Mouse (Mus musculus): Measurements from ENCODE around the gene Gm266. TPM values are rescaled to one million over a fixed set of nuclear protein-coding genes. Genes with fewer than 3 reads are reported as not detected.

Gm266 gene
- total RNA-seq, 4 experiments from 2014 or later = 0.22 to 0.35 TPM; not detected in 2

GRCm38 (mm10) chr12:111454543-111455280, 30.9 kb downstream of the Gm266 start:
- DNase-seq (ENCODE audit: low spot score) = no peak

GRCm38 (mm10) chr12:111454021-111454420, 31.6 kb downstream of the Gm266 start:
- DNase-seq (ENCODE audit: low spot score) = no peak

DNA sequence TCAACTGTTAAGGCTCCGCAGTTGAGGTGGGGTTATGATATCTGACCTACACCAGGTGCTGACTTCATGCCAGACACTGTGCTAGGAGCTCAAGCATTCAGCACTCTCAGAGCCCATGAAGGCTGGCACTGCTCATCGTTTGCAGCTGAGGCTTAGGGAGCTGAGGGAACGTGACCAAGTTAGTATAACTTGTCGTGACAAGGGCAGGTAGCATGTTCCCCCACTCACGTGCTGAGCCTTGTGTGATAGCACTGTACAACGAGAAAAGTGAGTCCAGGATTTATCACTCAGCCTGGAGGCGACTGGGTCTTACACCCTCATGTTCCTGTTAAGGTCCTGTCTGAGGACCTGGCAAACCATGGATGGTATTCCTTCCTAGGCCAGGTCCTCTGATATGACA, 34.1 kb downstream of the Gm266 start:
- DNase-seq (ENCODE audit: low spot score) = no peak

DNA sequence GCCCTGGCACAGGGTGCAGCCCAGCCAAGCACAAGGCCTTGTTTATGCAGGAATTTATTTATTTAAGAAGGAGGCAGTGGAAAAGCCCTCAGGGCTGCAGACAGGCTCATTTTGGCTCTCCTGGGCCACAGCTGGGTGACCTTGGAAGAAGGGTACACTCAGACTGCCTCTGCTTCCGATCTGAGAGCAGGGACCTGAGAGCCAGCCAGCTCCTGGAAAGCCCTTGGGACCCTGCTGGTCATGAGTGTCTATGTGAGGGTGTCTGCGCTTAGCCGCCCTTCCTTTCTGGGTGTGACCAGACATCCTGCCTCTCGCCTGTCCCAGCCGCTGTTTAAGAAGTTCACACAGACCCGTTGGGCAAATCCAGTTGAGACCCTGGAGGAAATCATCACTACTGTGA, 35.3 kb downstream of the Gm266 start:
- peak; percentile 80 for DNase-seq (ENCODE audit: low spot score)

DNA sequence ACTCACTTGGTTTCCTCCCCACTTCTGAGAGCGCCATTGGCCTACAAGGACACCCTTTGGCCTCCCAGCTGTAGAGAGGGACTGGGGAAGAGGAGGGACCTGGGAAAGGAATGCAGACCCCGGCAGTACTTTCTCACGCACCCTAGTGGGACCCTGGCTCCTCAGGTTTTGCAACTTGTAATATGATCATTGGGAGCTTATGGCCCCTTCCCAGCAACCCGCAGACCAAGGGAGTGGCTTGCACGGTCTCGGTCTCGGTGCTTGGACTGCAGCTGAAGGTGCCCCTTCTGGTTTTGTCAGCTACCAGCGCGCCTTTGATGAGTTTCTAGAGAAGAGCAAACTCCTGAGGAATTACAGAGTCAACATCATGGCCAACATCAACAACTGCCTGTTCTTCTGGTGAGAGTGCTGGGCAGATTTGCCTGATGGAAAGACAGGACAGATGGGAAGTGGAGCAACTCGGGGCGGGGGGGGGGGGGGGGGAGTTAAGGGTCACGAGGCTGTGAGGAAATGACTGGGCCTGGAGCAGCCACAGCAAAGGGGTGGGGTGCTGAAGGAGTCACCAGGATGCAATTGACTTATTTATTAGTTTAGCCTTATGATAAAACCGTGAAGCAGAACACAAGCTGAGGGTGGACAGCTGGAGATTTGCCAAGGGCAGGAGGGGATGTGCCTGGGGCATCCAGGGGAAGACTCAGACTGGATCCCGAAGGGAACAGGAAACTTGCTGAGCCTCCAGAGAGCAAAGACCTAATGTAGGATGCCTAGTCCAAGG, 36.5 kb downstream of the Gm266 start:
- no peak for DNase-seq (ENCODE audit: low spot score)

DNA sequence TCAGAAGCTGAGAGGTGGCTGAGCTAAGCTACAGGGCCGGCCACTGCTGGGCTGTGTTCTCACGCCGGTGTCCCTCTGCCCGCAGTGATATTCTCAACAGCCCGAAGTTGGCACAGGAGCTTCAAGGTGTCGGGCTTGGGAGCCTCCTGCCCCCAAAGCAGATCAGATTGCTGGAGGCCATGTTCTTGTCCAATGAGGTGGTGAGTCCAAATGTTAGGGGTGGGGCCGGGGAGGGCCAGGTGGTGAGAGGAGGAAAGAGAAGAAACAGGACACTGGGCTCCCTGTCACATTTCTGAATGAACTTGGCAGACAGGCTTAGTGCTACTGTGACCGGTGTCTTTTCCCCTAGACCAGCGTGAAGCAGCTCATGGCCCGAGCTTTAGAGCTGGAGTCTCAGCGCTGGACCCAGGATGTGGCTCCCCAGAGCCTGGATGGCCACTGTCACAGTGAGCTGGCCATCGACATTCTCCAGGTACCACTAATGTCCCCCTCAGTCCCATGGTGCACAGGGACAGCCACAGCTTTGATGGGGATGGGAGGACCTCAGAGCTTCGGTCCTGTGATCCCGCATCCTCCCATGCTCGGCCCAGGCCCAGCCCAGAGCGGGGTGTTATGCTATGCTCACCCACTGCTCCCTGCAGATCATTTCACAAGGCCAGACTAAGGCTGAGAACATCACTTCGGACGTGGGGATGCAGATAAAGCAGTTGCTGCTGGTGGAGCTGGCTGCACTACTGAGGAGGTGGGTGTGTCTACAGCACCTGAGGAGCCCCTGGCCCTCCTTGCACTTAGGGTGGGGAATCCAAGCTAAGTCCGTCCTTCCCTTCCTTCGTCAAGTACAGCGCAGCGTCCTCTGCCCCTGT, 37.5 kb downstream of the Gm266 start:
- no peak for DNase-seq (ENCODE audit: low spot score)

DNA sequence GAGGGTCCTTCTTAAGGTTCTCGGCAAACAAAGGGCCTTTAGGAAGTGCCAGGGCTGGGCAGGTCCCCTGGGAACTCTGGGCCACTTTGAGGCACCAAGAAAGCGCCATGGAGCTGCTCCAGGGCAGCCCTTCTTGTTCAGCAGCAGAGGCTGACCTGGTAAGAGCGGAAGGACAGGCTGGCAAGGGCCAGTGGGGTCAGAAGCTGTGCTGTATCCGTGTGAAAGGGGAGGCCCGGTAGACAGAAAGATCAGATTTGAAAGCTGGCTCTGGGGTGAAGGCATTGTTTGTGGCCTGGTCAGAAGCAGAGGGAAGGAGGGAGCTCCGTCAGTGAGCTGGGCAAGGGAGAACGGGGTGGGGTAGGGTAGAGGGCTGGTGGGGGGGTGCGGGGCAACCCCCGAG, 38.3 kb downstream of the Gm266 start:
- no peak for DNase-seq (ENCODE audit: low spot score)

DNA sequence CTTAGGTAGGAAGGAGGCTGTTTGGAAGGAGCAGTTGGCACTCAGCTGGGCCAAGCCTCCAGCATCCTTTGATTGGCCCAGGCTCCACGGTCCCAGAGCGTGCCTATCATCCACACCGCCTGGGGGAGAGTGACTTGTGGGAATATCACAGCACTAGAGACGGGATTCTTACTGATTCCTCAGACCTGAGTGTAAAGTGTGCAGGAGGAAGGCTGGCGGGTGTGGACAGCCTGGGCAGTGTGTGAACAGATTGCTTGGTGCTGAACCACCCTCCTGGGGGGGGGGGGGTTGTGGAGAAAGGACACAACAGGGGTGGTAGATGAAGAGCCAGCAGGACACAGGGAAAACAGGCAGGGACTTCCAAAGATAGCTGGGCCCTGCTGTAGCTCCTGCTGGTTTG, 38.9 kb downstream of the Gm266 start:
- DNase-seq (ENCODE audit: low spot score) = no peak

- no peak for DNase-seq (ENCODE audit: low spot score)
These were observed 39.6 kb downstream of the Gm266 start for GRCm38 (mm10) chr12:111445890-111446613.

- no peak for DNase-seq (ENCODE audit: low spot score)
These were observed 40.3 kb downstream of the Gm266 start for GRCm38 (mm10) chr12:111445161-111445889.

GRCm38 (mm10) chr12:111443921-111444831, 41.4 kb downstream of the Gm266 start:
- no peak for DNase-seq (ENCODE audit: low spot score)

DNA sequence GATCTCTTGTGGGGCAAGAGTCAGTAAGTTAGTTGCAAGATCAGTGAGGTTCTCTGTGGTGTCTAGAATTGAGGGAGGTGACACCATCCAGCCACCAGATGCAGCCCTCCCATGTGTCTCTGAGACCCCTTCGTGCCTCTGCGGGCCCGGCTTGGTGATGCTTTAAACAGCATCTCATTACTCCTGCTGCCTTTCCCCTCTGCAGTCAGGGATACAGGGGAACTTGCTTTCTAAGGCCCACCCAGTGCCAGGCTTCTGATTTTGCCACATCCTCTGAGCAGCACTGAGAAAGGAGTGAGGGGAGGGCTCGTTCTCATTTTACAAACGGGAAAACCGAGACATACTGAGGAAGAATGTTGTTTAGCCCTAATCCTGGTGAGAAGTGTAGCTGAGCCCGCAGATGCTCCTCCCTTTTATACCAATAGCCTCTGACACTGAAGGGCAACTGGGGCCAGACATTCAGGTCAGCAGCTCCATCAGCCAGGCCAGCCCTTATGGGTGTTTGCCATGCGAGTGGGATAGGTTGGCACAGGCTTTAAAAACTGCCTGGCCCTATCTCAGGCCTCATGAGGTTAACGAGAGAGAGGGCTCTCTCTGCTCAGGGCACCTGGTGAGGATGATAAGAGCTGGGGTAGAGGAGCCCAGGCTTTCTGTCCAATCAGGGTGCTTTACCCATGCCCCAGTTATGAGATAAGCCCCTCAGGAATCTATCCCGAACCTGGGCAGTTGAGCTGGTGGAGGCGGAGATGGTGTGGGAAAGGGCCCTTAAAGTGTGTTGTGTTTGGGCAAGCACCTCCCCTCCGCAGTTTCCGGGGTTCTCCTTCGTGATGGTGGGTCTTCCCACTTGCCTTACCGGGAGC, 42.4 kb downstream of the Gm266 start:
- no peak for DNase-seq (ENCODE audit: low spot score)

DNA sequence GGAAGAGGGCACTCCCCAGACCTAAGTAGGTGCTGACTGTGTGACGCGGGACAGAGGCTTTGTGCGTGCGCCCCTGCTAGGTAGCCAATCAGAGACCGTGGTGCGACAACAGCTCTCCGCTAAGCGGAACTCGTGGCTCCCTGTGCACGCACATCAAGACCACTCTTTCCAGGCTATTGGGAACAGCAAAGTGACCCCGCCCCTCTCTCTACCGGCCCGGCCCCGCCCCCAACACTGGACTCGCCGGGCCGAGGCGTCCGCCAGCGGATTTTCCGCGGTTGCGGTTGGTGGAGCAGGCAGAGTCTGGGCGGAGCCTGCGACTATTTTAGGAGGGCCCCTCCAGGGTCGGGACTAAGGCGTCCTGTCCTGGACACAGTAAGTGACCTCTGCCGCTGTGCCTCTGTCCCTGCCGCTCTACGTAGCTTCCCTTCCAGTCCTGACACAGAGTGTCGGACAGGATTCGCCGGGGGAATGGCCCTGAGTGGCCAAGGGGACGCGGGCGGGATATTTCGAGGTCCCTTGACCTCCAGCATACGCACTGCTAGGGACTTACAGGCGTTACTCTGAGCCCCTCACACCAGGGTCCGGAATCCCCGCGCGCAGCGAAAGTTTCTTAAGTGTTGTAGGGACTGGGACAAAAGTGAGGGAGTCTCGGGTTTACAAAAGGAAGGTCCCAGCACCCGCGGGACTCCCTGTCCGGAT, 43.2 kb downstream of the Gm266 start, which contains the start of gene Tnfaip2:
TSS of gene Tnfaip2 (plus strand) at position 161 of the 702 bp plus-strand sequence.
- DNase-seq (ENCODE audit: low spot score) = peak; percentile 87

- DNase-seq (ENCODE audit: low spot score) = no peak
These were observed 44.1 kb downstream of the Gm266 start for GRCm38 (mm10) chr12:111441523-111441922.

DNA sequence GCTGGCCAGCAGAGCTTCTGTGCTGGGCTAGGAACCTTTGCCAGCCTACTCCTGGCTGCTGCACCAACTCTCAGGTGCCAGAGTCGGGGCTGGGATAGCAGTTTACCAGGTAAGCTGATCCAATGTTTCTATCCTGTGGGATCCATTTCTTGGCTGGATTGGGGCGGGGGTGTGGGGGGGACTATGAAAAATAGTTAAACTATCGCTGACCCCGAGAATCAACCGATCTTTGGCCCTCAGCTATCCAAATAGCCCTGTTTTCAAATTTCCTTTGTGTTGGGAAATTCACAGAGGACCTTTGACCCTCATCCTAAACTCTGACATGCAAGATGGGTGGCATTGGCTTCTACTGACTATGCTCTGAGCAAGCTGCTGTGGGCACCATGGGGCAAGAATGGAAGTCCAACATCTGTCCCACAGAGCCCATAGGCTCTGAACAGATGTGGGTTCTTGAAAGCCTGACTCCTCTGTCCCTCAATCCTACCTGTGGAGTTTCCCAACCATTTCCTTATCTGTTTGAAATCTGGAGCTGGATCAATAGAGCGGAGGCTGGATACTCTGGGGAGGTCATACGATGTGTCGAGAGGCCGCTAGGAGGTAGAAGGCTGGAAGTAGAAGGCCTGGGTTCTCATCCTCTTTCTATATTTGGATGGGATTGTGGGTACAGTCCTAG, 44.8 kb downstream of the Gm266 start:
- DNase-seq (ENCODE audit: low spot score) = no peak

DNA sequence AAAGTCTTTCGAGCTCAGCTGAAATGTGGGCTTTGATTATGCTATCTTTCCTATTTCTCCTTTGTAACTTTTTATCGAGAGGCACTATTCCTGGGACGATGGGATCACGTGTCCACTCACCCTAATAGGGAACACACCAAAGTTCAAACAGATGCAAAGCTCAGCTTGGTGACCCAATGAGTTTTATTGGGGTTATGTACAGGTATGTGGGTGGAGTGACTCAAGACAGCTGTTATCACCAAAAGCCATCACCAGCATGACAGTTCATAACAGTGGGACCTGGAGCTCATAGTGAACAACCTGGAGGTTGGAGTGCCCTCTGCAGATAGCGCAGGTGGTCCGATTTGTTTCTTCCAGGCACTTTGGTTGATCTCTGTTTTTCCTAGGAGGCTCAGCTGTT, 46.8 kb downstream of the Gm266 start:
- no peak for DNase-seq (ENCODE audit: low spot score)

- DNase-seq (ENCODE audit: low spot score) = no peak
These were observed 48.3 kb downstream of the Gm266 start for GRCm38 (mm10) chr12:111437222-111437900.

All from heart, adult 8-10 months (tissue).